Mouse (Mus musculus): ENCODE data around the gene Fam107b. TPM values are rescaled to one million over a fixed set of nuclear protein-coding genes. Genes with fewer than 3 reads are reported as not detected.

Gene Fam107b
- polyA plus RNA-seq, 1 experiment from 2014 or later: 61.7 TPM

GRCm38 (mm10) chr2:3787752-3788423, 217.6 kb downstream of the Fam107b start:
- Histone ChIP-seq H3K4me2 (ENCODE audit: low read length) (no peak overlapping the region), H3K36me3 (ENCODE audit: control insufficient read depth, insufficient read depth) (no peaks in the 10 kb centered on the region), H3K4me1 (replicated peaks; ENCODE audit: control insufficient read depth, insufficient read depth, low read length) (no peaks in the 10 kb centered on the region), H3K9me3 (ENCODE audit: control insufficient read depth, low read length) (no peaks in the 10 kb centered on the region), H3K27me3 (replicated peaks; ENCODE audit: control insufficient read depth, insufficient read depth, low read length) (no peaks in the 10 kb centered on the region), H3K4me3 (replicated peaks; ENCODE audit: low read length) (no peak overlapping the region), H3K9ac (replicated peaks; ENCODE audit: low read depth, low read length) (no peak overlapping the region), H3K27ac (ENCODE audit: low read length) (no peak overlapping the region)
- ATAC-seq: no peak

DNA sequence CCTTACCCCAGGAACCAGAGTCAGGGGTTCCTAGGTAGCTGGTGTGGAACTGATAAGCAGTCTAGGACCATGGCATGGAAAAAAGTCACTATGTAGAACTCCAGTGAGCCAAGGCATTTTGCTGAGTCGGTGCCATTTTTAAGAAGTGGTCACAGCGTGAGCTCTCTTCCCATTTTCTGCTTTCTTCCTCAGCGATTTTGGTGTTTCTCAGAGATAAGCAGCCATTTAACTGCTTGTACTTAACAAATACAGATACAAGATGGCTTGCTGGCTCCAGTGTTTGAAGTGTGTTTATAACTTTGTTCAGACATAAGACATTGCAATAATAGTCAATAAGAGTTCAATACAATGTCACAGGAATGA, 218.1 kb downstream of the Fam107b start:
- H3K4me3 ChIP-seq (replicated peaks; ENCODE audit: low read length): no peak overlapping the region
- H3K9me3 ChIP-seq (ENCODE audit: control insufficient read depth, low read length): no peaks in the 10 kb centered on the region
- no peaks in the 10 kb centered on the region for H3K27me3 ChIP-seq (replicated peaks; ENCODE audit: control insufficient read depth, insufficient read depth, low read length)
- H3K36me3 ChIP-seq (ENCODE audit: control insufficient read depth, insufficient read depth): no peaks in the 10 kb centered on the region
- no peak overlapping the region for H3K27ac ChIP-seq (ENCODE audit: low read length)
- WGBS: 87% methylated on average over 3 of the region's 3 CpGs
- no peak for ATAC-seq
- no peaks in the 10 kb centered on the region for H3K4me1 ChIP-seq (replicated peaks; ENCODE audit: control insufficient read depth, insufficient read depth, low read length)
- no peak overlapping the region for H3K9ac ChIP-seq (replicated peaks; ENCODE audit: low read depth, low read length)
- no peak overlapping the region for H3K4me2 ChIP-seq (ENCODE audit: low read length)

DNA sequence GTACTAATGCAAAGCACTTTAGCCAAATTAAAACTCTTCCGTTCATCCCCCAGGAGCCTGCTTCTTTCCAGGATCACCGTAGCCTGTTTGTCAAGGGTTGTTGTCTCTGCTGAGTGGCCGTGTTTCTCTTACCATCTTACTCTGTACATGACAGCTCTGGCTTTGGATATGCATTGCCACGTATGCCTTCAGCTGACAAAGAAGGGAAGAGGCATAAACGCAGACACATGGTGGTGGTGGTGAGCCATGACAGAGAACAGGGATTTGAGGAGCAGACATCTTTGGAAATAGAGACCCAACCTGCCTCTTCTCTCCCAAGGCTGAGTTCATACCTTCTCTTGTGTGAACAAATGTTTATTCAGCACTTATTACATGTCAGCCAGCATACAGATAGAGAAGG, 226.3 kb downstream of the Fam107b start:
- Histone ChIP-seq H3K36me3 (ENCODE audit: control insufficient read depth, insufficient read depth) (no peaks in the 10 kb centered on the region), H3K9me3 (ENCODE audit: control insufficient read depth, low read length) (no peaks in the 10 kb centered on the region), H3K27me3 (replicated peaks; ENCODE audit: control insufficient read depth, insufficient read depth, low read length) (no peaks in the 10 kb centered on the region), H3K4me3 (replicated peaks; ENCODE audit: low read length) (no peak overlapping the region), H3K4me2 (ENCODE audit: low read length) (no peak overlapping the region), H3K4me1 (replicated peaks; ENCODE audit: control insufficient read depth, insufficient read depth, low read length) (peaks cover 9% of the 10 kb centered on the region), H3K27ac (ENCODE audit: low read length) (no peak overlapping the region), H3K9ac (replicated peaks; ENCODE audit: low read depth, low read length) (no peak overlapping the region)
- 79% methylated on average over 5 of the region's 5 CpGs for WGBS
- no peak for ATAC-seq

DNA sequence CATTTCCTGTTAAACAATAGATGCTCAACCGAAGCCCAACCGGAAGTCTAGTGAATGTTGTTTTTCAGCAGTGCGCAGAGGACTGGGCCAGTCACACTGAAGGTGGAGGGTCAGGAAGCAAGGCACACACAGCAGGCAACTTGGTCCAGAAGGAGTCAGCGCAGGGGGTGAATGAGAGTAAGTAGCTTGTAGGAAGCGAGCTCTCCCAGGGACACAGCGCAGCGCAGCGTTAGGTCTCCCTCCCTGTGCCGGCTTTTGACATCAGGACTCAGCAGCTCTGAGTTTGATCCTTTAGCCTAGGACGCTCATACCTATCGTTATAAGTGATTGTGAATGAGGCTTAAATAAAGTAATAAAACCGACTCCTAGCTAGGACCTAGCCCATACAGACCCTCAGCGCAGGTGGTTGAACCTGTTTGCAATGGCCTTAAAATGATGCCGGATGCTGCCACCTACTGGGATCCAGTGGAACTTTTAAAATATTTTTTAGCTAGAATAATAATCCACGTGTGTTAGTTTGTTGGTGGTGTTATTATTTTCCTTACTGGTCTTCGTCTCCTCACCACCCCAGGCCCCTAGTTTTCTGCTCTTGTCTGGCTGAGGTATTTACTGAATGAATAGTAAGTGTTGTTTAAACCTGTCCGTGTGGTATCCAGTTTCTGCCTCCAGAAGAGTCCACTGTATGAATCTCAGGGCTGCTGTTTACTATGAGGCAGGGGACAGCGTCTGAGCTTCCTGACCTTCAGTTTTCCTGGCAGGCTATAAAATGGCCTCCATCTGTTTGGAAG, 229.7 kb downstream of the Fam107b start:
- no peaks in the 10 kb centered on the region for H3K36me3 ChIP-seq (ENCODE audit: control insufficient read depth, insufficient read depth)
- peak overlapping the region; percentile 48 for H3K9ac ChIP-seq (replicated peaks; ENCODE audit: low read depth, low read length)
- H3K27me3 ChIP-seq (replicated peaks; ENCODE audit: control insufficient read depth, insufficient read depth, low read length): no peaks in the 10 kb centered on the region
- H3K4me3 ChIP-seq (replicated peaks; ENCODE audit: low read length): peak overlapping the region; percentile 34
- peak; percentile 78 for ATAC-seq
- peaks cover 9% of the 10 kb centered on the region for H3K4me1 ChIP-seq (replicated peaks; ENCODE audit: control insufficient read depth, insufficient read depth, low read length)
- H3K4me2 ChIP-seq (ENCODE audit: low read length): peak overlapping the region; percentile 60
- no peak overlapping the region for H3K27ac ChIP-seq (ENCODE audit: low read length)
- no peaks in the 10 kb centered on the region for H3K9me3 ChIP-seq (ENCODE audit: control insufficient read depth, low read length)
- 8% methylated on average over 18 of the region's 18 CpGs for WGBS

- peak; percentile 31; the same call in 1 of the 2 replicates for ATAC-seq
- Histone ChIP-seq H3K9ac (replicated peaks; ENCODE audit: low read depth, low read length) (no peak overlapping the region), H3K9me3 (ENCODE audit: control insufficient read depth, low read length) (no peaks in the 10 kb centered on the region), H3K4me1 (replicated peaks; ENCODE audit: control insufficient read depth, insufficient read depth, low read length) (peaks cover 9% of the 10 kb centered on the region), H3K27ac (ENCODE audit: low read length) (no peak overlapping the region), H3K27me3 (replicated peaks; ENCODE audit: control insufficient read depth, insufficient read depth, low read length) (no peaks in the 10 kb centered on the region), H3K4me3 (replicated peaks; ENCODE audit: low read length) (no peak overlapping the region), H3K36me3 (ENCODE audit: control insufficient read depth, insufficient read depth) (no peaks in the 10 kb centered on the region), H3K4me2 (ENCODE audit: low read length) (no peak overlapping the region)
- 59% methylated on average over 5 of the region's 5 CpGs for WGBS
Observed at GRCm38 (mm10) chr2:3800555-3800878, 230.2 kb downstream of the Fam107b start.

- ATAC-seq: no peak
- no peaks in the 10 kb centered on the region for H3K36me3 ChIP-seq (ENCODE audit: control insufficient read depth, insufficient read depth)
- H3K4me2 ChIP-seq (ENCODE audit: low read length): no peak overlapping the region
- no peaks in the 10 kb centered on the region for H3K27me3 ChIP-seq (replicated peaks; ENCODE audit: control insufficient read depth, insufficient read depth, low read length)
- H3K9me3 ChIP-seq (ENCODE audit: control insufficient read depth, low read length): no peaks in the 10 kb centered on the region
- no peak overlapping the region for H3K27ac ChIP-seq (ENCODE audit: low read length)
- WGBS: 66% methylated on average over 6 of the region's 6 CpGs
- no peak overlapping the region for H3K4me3 ChIP-seq (replicated peaks; ENCODE audit: low read length)
- H3K9ac ChIP-seq (replicated peaks; ENCODE audit: low read depth, low read length): no peak overlapping the region
- no peaks in the 10 kb centered on the region for H3K4me1 ChIP-seq (replicated peaks; ENCODE audit: control insufficient read depth, insufficient read depth, low read length)
Observed at GRCm38 (mm10) chr2:3805742-3806141, 235.5 kb downstream of the Fam107b start.

DNA sequence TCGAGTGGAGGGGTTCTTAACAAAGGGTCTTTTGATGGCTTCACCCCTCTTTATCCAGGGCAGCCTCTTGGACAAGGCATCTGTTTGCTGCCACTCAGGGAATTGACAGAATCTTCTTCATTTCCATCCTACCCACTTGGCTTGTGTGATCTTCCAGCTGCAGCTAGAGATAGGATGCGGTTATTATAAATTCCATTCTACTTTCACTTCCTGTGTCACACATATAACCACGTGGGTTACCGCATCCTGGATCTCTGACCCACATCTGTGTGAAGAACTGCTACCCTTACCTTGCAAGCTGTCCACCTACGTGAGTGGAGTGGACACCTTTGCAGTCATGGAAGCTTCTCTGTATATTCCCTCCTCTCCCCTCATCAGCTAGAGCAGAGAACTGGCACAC, 240.0 kb downstream of the Fam107b start:
- no peaks in the 10 kb centered on the region for H3K36me3 ChIP-seq (ENCODE audit: control insufficient read depth, insufficient read depth)
- no peak overlapping the region for H3K4me2 ChIP-seq (ENCODE audit: low read length)
- H3K4me1 ChIP-seq (replicated peaks; ENCODE audit: control insufficient read depth, insufficient read depth, low read length): no peaks in the 10 kb centered on the region
- H3K4me3 ChIP-seq (replicated peaks; ENCODE audit: low read length): no peak overlapping the region
- no peak overlapping the region for H3K9ac ChIP-seq (replicated peaks; ENCODE audit: low read depth, low read length)
- H3K27me3 ChIP-seq (replicated peaks; ENCODE audit: control insufficient read depth, insufficient read depth, low read length): no peaks in the 10 kb centered on the region
- WGBS: 68% methylated on average over 5 of the region's 5 CpGs
- H3K27ac ChIP-seq (ENCODE audit: low read length): no peak overlapping the region
- no peak for ATAC-seq
- no peaks in the 10 kb centered on the region for H3K9me3 ChIP-seq (ENCODE audit: control insufficient read depth, low read length)

DNA sequence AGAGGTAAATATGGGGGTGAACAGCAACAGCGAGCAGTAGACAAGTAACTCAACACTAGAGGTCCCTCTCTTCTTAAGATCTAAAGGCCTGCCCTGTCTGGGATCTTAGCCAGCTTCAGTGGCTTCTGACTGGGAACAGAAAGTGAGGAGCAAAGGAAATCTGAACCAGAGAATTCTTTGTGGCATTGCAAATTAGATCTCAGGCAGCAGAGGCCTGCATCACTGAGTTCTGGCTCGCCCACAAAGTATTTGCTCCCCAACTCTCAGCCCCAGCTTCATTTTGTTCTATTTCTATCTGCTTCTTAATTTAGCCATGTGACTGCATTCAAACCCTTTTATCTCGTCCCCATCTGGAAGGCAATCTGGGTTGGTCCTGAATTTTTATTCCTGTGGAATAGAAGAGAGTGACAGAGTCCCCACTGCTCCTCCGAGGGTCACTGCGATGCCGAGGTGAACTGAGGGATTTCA, 245.9 kb downstream of the Fam107b start:
- H3K4me3 ChIP-seq (replicated peaks; ENCODE audit: low read length): no peak overlapping the region
- peak overlapping the region; percentile 5; the same call in 1 of the 2 replicates for H3K9ac ChIP-seq (replicated peaks; ENCODE audit: low read depth, low read length)
- WGBS: 29% methylated on average over 6 of the region's 6 CpGs
- H3K4me1 ChIP-seq (replicated peaks; ENCODE audit: control insufficient read depth, insufficient read depth, low read length): peaks cover 10% of the 10 kb centered on the region
- ATAC-seq: peak; percentile 77
- H3K27ac ChIP-seq (ENCODE audit: low read length): peak overlapping the region; percentile 77
- H3K4me2 ChIP-seq (ENCODE audit: low read length): no peak overlapping the region
- H3K36me3 ChIP-seq (ENCODE audit: control insufficient read depth, insufficient read depth): no peaks in the 10 kb centered on the region
- H3K27me3 ChIP-seq (replicated peaks; ENCODE audit: control insufficient read depth, insufficient read depth, low read length): no peaks in the 10 kb centered on the region
- H3K9me3 ChIP-seq (ENCODE audit: control insufficient read depth, low read length): no peaks in the 10 kb centered on the region

GRCm38 (mm10) chr2:3817626-3818025, 247.3 kb downstream of the Fam107b start:
- H3K4me3 ChIP-seq (replicated peaks; ENCODE audit: low read length): no peak overlapping the region
- H3K27me3 ChIP-seq (replicated peaks; ENCODE audit: control insufficient read depth, insufficient read depth, low read length): no peaks in the 10 kb centered on the region
- H3K27ac ChIP-seq (ENCODE audit: low read length): peak overlapping the region; percentile 77
- ATAC-seq: peak; percentile 35
- no peak overlapping the region for H3K9ac ChIP-seq (replicated peaks; ENCODE audit: low read depth, low read length)
- H3K9me3 ChIP-seq (ENCODE audit: control insufficient read depth, low read length): no peaks in the 10 kb centered on the region
- WGBS: 51% methylated on average over 3 of the region's 3 CpGs
- H3K4me2 ChIP-seq (ENCODE audit: low read length): no peak overlapping the region
- H3K36me3 ChIP-seq (ENCODE audit: control insufficient read depth, insufficient read depth): no peaks in the 10 kb centered on the region
- H3K4me1 ChIP-seq (replicated peaks; ENCODE audit: control insufficient read depth, insufficient read depth, low read length): peaks cover 10% of the 10 kb centered on the region

Data from forebrain, embryonic 16.5 days (tissue).